Mouse (Mus musculus): ENCODE measurements around the gene Adra2a. TPM values are rescaled to one million over a fixed set of nuclear protein-coding genes. Genes with fewer than 3 reads are reported as not detected.

Gene Adra2a
- polyA plus RNA-seq, 1 experiment, result 3.0 TPM

- Histone ChIP-seq H3K36me3 (ENCODE audit: control insufficient read depth, insufficient read depth, low read length) (no peaks in the 10 kb centered on the region), H3K27me3 (ENCODE audit: control insufficient read depth, insufficient read depth, low read length) (peaks cover 8% of the 10 kb centered on the region; the same call in 1 of the 2 replicates), H3K27ac (ENCODE audit: control insufficient read depth, insufficient read depth, low read length) (no peak overlapping the region), H3K4me3 (ENCODE audit: control insufficient read depth, insufficient read depth, low read length) (no peak overlapping the region), H3K4me1 (replicated peaks; ENCODE audit: control insufficient read depth, insufficient read depth, low read length) (peaks cover 7% of the 10 kb centered on the region)
- no peak for DNase-seq
- TF ChIP-seq CTCF (IDR thresholded peaks at IDR 0.05; ENCODE audit: borderline replicate concordance, control insufficient read depth, extremely low read depth, insufficient read depth, low read length, poor library complexity) (no peak), POLR2A (IDR thresholded peaks at IDR 0.05; ENCODE audit: control insufficient read depth, extremely low read depth, insufficient read depth, low read length, poor library complexity) (no peak)
- WGBS, result 51% methylated on average over 4 of the region's 4 CpGs
Measured at GRCm38 (mm10) chr19:54040356-54041028, 3.5 kb upstream of the Adra2a start.

- TF ChIP-seq CTCF (IDR thresholded peaks at IDR 0.05; ENCODE audit: borderline replicate concordance, control insufficient read depth, extremely low read depth, insufficient read depth, low read length, poor library complexity), result no peak
- no peak for TF ChIP-seq POLR2A (IDR thresholded peaks at IDR 0.05; ENCODE audit: control insufficient read depth, extremely low read depth, insufficient read depth, low read length, poor library complexity)
- no peak overlapping the region for H3K27ac ChIP-seq (ENCODE audit: control insufficient read depth, insufficient read depth, low read length)
Measured at GRCm38 (mm10) chr19:54041029-54041367, 3.0 kb upstream of the Adra2a start.

DNA sequence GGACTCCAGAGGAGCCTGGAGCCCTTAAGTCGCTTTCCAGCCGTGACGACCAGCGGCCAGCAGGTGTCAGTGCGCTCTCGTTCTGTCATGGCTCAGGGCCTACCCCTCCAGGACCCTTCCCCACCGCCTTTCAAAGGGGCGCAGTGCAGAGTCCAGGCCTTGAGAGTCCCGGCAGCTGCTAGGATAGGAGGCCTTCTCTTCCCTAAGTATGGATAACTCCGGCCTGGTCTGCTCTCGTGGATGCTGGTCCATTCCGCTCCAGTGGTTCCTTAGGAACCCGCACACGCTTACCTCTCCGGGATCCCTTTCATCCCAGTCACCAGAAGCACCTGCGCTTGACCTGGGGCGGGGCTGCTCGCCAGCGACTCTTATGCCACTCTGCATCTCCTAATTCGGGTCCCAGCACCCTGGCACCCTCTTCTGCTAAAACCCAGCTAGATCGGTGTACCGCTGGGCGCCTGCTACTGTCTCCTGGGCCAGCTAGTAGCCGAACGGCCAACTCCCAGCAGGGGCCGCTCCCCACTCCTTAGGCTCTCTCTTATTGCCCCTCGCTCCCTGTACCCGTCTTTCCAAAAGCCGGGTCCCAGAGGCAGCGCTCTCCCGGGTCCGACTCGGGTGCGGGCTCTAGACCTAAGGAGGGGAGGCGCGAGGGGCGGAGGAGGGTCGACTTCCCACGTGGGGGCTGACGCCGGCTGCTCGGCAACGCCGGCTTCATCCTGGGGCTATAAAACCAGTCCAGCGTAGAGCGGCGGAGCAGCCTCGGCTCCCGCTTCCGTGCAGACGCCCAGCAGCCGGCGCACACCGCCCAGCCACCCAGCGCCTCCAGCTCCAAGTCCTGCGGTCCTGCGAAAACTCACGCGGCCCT is 788 bp downstream of the Adra2a start:
- peaks cover 25% of the 10 kb centered on the region for H3K4me1 ChIP-seq (replicated peaks; ENCODE audit: control insufficient read depth, insufficient read depth, low read length)
- peak; percentile 52 for DNase-seq
- H3K4me3 ChIP-seq (ENCODE audit: control insufficient read depth, insufficient read depth, low read length), result no peak overlapping the region
- no peak overlapping the region for H3K27ac ChIP-seq (ENCODE audit: control insufficient read depth, insufficient read depth, low read length)
- no peak for TF ChIP-seq POLR2A (IDR thresholded peaks at IDR 0.05; ENCODE audit: control insufficient read depth, extremely low read depth, insufficient read depth, low read length, poor library complexity)
- TF ChIP-seq CTCF (IDR thresholded peaks at IDR 0.05; ENCODE audit: borderline replicate concordance, control insufficient read depth, extremely low read depth, insufficient read depth, low read length, poor library complexity), result peak; percentile 47; the same call in 1 of the 2 replicates
- H3K36me3 ChIP-seq (ENCODE audit: control insufficient read depth, insufficient read depth, low read length), result no peaks in the 10 kb centered on the region
- peaks cover 31% of the 10 kb centered on the region; the same call in 1 of the 2 replicates for H3K27me3 ChIP-seq (ENCODE audit: control insufficient read depth, insufficient read depth, low read length)
- WGBS, result 3% methylated on average over 59 of the region's 59 CpGs

More at GRCm38 (mm10) chr19:54041029-54041367, 3.0 kb upstream of the Adra2a start:
- Histone ChIP-seq H3K27me3 (ENCODE audit: control insufficient read depth, insufficient read depth, low read length) (peaks cover 12% of the 10 kb centered on the region; the same call in 1 of the 2 replicates), H3K4me1 (replicated peaks; ENCODE audit: control insufficient read depth, insufficient read depth, low read length) (peaks cover 10% of the 10 kb centered on the region), H3K4me3 (ENCODE audit: control insufficient read depth, insufficient read depth, low read length) (no peak overlapping the region), H3K36me3 (ENCODE audit: control insufficient read depth, insufficient read depth, low read length) (no peaks in the 10 kb centered on the region)
- no peak for DNase-seq
- 18% methylated on average over 5 of the region's 5 CpGs for WGBS

DNA sequence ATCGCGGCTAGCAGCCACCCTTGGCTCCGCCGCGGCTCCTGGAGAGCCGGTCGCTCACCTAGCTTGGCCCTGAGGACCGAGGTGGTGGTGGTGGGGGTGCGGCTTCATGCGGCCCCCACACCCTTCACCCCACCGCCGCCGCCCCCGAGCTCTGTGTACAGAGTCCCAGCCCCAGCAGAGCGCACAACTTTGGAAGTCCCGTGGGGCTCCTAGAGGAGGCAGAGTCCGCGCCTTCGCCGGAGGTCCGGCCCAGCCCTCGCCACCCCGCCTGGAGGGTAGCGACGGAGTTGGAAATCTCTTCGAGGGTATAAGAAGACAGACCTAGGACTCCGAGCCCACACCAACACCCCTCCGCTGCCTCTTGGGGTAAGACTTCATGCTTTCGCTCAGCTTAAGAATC is 1.5 kb downstream of the Adra2a start:
- no peaks in the 10 kb centered on the region for H3K36me3 ChIP-seq (ENCODE audit: control insufficient read depth, insufficient read depth, low read length)
- WGBS, result 3% methylated on average over 28 of the region's 29 CpGs
- H3K4me1 ChIP-seq (replicated peaks; ENCODE audit: control insufficient read depth, insufficient read depth, low read length), result peaks cover 25% of the 10 kb centered on the region
- DNase-seq, result no peak
- H3K4me3 ChIP-seq (ENCODE audit: control insufficient read depth, insufficient read depth, low read length), result no peak overlapping the region
- TF ChIP-seq POLR2A (IDR thresholded peaks at IDR 0.05; ENCODE audit: control insufficient read depth, extremely low read depth, insufficient read depth, low read length, poor library complexity) (no peak), CTCF (IDR thresholded peaks at IDR 0.05; ENCODE audit: borderline replicate concordance, control insufficient read depth, extremely low read depth, insufficient read depth, low read length, poor library complexity) (no peak)
- H3K27ac ChIP-seq (ENCODE audit: control insufficient read depth, insufficient read depth, low read length), result no peak overlapping the region
- peaks cover 31% of the 10 kb centered on the region; the same call in 1 of the 2 replicates for H3K27me3 ChIP-seq (ENCODE audit: control insufficient read depth, insufficient read depth, low read length)

- WGBS, result 4% methylated on average over 55 of the region's 55 CpGs
- Histone ChIP-seq H3K4me1 (replicated peaks; ENCODE audit: control insufficient read depth, insufficient read depth, low read length) (peaks cover 25% of the 10 kb centered on the region), H3K27ac (ENCODE audit: control insufficient read depth, insufficient read depth, low read length) (no peak overlapping the region), H3K4me3 (ENCODE audit: control insufficient read depth, insufficient read depth, low read length) (peak overlapping the region; percentile 9; the same call in 1 of the 2 replicates), H3K36me3 (ENCODE audit: control insufficient read depth, insufficient read depth, low read length) (no peaks in the 10 kb centered on the region), H3K27me3 (ENCODE audit: control insufficient read depth, insufficient read depth, low read length) (peaks cover 31% of the 10 kb centered on the region; the same call in 1 of the 2 replicates)
- TF ChIP-seq CTCF (IDR thresholded peaks at IDR 0.05; ENCODE audit: borderline replicate concordance, control insufficient read depth, extremely low read depth, insufficient read depth, low read length, poor library complexity) (no peak), POLR2A (IDR thresholded peaks at IDR 0.05; ENCODE audit: control insufficient read depth, extremely low read depth, insufficient read depth, low read length, poor library complexity) (no peak)
- DNase-seq, result no peak
Measured at GRCm38 (mm10) chr19:54045931-54046683, 2.2 kb downstream of the Adra2a start.

GRCm38 (mm10) chr19:54046684-54047070 is 2.7 kb downstream of the Adra2a start:
- 4% methylated on average over 46 of the region's 46 CpGs for WGBS
- Histone ChIP-seq H3K27me3 (ENCODE audit: control insufficient read depth, insufficient read depth, low read length) (peaks cover 31% of the 10 kb centered on the region; the same call in 1 of the 2 replicates), H3K36me3 (ENCODE audit: control insufficient read depth, insufficient read depth, low read length) (no peaks in the 10 kb centered on the region), H3K4me3 (ENCODE audit: control insufficient read depth, insufficient read depth, low read length) (no peak overlapping the region), H3K27ac (ENCODE audit: control insufficient read depth, insufficient read depth, low read length) (no peak overlapping the region), H3K4me1 (replicated peaks; ENCODE audit: control insufficient read depth, insufficient read depth, low read length) (peaks cover 25% of the 10 kb centered on the region)
- TF ChIP-seq CTCF (IDR thresholded peaks at IDR 0.05; ENCODE audit: borderline replicate concordance, control insufficient read depth, extremely low read depth, insufficient read depth, low read length, poor library complexity), result no peak
- no peak for TF ChIP-seq POLR2A (IDR thresholded peaks at IDR 0.05; ENCODE audit: control insufficient read depth, extremely low read depth, insufficient read depth, low read length, poor library complexity)
- DNase-seq, result no peak

Measured in thymus, adult 2 months (tissue).